Mouse (Mus musculus): ENCODE measurements around the gene Siah3.

- TF ChIP-seq POLR2A (IDR thresholded peaks at IDR 0.05; ENCODE audit: control insufficient read depth in 1 of 2, insufficient read depth in 1 of 2, low read depth in 1 of 2, low read length in 2 of 2, poor library complexity in 1 of 2) (no peak), POLR2AphosphoS5 (IDR thresholded peaks at IDR 0.05; ENCODE audit: borderline replicate concordance, low read depth, low read length) (no peak), NELFE (IDR thresholded peaks at IDR 0.05; ENCODE audit: low read depth, low read length) (no peak), GATA1 (IDR thresholded peaks at IDR 0.05; ENCODE audit: low read depth, low read length) (no peak)
Measured at GRCm38 (mm10) chr14:75456489-75457220, 873 bp downstream of the Siah3 start.

All from MEL (cell line).